Mouse (Mus musculus) embryonic facial prominence, embryonic 10.5 days (tissue): ENCODE results near the gene Psmc3ip. TPM values are rescaled to one million over a fixed set of nuclear protein-coding genes. Genes with fewer than 3 reads are reported as not detected.
"Not testable (repeated sequence)": the region's sequence is repeated elsewhere in the genome, so short reads cannot be mapped to it uniquely, and the experiment has no call there.

Experiments
- DNase-seq: peaks from one replicate; pipeline ENCODE4 v3.0.0-alpha.2; 2017; ENCODE audit warnings: low spot score
- H3K27ac ChIP-seq: fragments of 300-500 bp; sonication (generic); replicated peaks from 2 replicates; pipeline ENCODE4 v1.5.1; 2016; ENCODE audit warnings: mild to moderate bottlenecking
- H3K27me3 ChIP-seq: fragments of 300-500 bp; sonication (generic); replicated peaks from 2 replicates; pipeline ENCODE4 v1.6.1; 2016; ENCODE audit warnings: low read depth, mild to moderate bottlenecking; ENCODE audit not compliant: poor library complexity, severe bottlenecking
- H3K36me3 ChIP-seq: fragments of 300-500 bp; sonication (generic); replicated peaks from 2 replicates; pipeline ENCODE4 v1.6.1; 2016; ENCODE audit warnings: mild to moderate bottlenecking, moderate library complexity
- H3K4me1 ChIP-seq: fragments of 300-500 bp; sonication (generic); 2 replicates; pipeline ENCODE4 v1.6.1; 2016
- H3K4me3 ChIP-seq: fragments of 300-500 bp; sonication (generic); 2 replicates; pipeline ENCODE4 v1.5.1; 2016; ENCODE audit warnings: mild to moderate bottlenecking, moderate library complexity
- H3K9me3 ChIP-seq: fragments of 300-500 bp; sonication (generic); 2 replicates; pipeline ENCODE4 v1.6.1; 2016; ENCODE audit warnings: mild to moderate bottlenecking
- WGBS: fragments of 180-500 bp; shearing (Covaris S2); methylation state at CpG from one replicate; pipeline ENCODE4 v1.1.7; 2016; 5-methylcytosine and 5-hydroxymethylcytosine counted together
- polyA plus RNA-seq: library from polyadenylated mRNA; unstranded; fragments of >200 nt; fragmentation: Nextera tagmentation; extraction: Ambion mirVana; gene quantifications from 2 replicates; pipeline ENCODE4 v1.2.1, GENCODE M21; 2016

The Psmc3ip gene
- polyA plus RNA-seq, 1 experiment from 2014 or later, result 69.5 TPM

DNA sequence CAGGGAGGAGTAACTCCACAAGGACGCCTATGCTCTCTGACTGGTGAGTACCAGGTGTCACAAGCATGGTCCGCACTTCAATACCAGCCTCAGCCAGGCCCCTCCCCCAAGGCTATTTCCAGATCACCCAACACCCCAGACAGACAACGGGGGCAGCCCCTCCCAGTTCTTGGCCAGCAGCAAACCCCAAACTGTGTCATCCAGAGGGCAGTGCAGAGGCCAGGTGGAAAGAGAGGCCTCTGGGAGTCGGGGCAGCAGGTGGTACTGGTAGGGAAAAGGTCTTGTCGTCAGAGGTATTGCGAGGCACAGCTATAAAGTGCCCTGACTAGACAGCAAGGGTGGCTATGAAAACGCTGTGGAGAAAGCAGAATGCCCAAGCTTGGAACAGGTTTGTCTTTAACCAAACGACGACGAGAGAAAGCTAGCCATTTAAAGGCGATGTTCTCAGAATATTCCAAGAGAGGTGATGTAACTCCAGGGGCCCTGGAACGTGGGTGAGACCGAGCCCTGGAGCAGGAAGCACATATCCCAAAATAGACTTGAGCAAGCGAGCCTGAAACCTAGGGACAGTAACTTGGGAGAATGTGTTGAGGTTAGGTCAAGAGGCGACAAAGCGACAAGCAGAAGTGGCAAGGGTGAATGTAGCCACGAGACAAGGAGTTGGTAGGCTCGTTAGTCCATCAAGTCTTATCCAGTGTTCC is 35.0 kb upstream of the Psmc3ip start:
- Histone ChIP-seq H3K9me3 (peaks cover 11% of the 10 kb centered on the region; the same call in 1 of the 2 replicates), H3K36me3 (peaks cover 25% of the 10 kb centered on the region), H3K4me3 (no peak overlapping the region), H3K4me1 (peaks cover 6% of the 10 kb centered on the region), H3K27ac (no peak overlapping the region), H3K27me3 (0 out of 2 replicates have a peak, but pooled peaks cover 12% of the 10 kb centered on the region)
- DNase-seq, result no peak
- WGBS, result 55% methylated on average over 18 of the region's 18 CpGs

DNA sequence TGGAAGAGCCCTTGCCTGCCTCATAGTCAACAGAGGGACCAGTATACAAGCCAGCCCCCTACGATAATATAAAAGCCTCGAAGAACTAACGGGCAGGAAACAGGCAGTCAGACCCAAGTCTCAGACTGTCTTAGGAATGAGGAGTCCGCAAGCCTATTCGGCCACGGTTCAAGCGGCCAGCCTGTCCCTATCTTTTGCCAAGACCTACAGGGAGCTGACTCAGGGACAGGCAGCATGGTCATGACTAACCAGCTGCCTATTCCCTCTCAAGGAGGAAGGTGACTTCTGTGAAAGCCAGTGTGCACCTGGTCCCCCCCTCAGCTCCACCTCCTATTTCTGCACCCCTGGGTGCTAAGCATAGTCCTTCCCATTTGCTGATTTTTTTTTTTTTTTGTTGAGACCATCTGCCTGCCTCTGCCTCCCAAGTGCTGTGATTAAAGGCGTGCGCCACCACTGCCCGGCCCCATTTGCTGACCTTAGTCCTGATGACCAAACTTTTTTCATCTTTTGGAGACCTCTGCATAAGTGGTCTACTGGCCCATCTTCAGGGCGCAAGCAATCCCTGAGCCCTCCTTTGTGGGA is 33.9 kb upstream of the Psmc3ip start:
- 86% methylated on average over 11 of the region's 11 CpGs for WGBS

DNA sequence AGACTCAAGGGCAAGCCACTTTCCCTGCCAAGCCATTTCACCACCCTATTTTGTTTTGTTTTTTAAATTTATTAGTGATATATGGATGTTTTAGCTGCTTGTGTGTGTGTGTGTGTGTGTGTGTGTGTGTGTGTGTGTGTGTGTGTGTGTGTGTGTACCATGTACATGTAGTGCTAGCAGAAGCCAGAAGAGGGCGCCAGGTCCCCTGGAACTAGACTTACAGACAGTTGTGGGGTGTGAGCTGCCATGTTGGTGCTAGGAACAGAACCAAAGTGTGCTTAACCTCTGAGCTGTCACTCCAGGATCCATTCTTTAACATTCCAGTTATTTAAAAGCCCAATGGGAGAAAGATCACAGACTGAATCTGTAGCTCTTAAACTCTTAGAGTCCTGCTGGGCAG is 31.8 kb upstream of the Psmc3ip start:
- H3K4me3 ChIP-seq, result no peak overlapping the region
- peaks cover 55% of the 10 kb centered on the region for H3K36me3 ChIP-seq
- H3K27me3 ChIP-seq, result 0 out of 2 replicates have a peak, but pooled peaks cover 4% of the 10 kb centered on the region
- DNase-seq, result no peak
- 92% methylated on average over 1 of the region's 1 CpGs for WGBS
- peaks cover 11% of the 10 kb centered on the region; the same call in 1 of the 2 replicates for H3K9me3 ChIP-seq
- peaks cover 6% of the 10 kb centered on the region for H3K4me1 ChIP-seq
- no peak overlapping the region for H3K27ac ChIP-seq

More for the DNA sequence above, 33.9 kb upstream of the Psmc3ip start:
- Histone ChIP-seq H3K4me1 (peaks cover 6% of the 10 kb centered on the region), H3K27ac (no peak overlapping the region), H3K9me3 (peaks cover 11% of the 10 kb centered on the region; the same call in 1 of the 2 replicates), H3K36me3 (peaks cover 35% of the 10 kb centered on the region), H3K4me3 (no peak overlapping the region), H3K27me3 (0 out of 2 replicates have a peak, but pooled peaks cover 5% of the 10 kb centered on the region)
- no peak for DNase-seq

DNA sequence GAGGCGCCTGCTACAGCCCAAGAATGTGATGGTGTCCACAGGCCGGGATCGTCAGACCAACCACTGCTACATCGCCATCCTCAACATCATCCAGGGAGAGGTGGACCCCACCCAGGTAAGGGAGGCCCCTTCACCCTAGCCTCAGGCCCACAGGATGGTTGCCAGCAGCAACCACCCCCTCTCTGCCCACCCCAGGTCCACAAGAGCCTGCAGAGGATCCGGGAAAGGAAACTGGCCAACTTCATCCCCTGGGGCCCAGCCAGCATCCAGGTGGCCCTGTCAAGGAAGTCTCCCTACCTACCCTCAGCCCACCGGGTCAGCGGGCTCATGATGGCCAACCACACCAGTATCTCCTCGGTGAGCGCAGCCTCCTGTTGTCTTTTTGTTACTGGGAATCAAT is 29.8 kb upstream of the Psmc3ip start:
- not testable (repeated sequence) for H3K27ac ChIP-seq
- 96% methylated on average over 9 of the region's 9 CpGs for WGBS
- peaks cover 14% of the 10 kb centered on the region for H3K4me1 ChIP-seq

DNA sequence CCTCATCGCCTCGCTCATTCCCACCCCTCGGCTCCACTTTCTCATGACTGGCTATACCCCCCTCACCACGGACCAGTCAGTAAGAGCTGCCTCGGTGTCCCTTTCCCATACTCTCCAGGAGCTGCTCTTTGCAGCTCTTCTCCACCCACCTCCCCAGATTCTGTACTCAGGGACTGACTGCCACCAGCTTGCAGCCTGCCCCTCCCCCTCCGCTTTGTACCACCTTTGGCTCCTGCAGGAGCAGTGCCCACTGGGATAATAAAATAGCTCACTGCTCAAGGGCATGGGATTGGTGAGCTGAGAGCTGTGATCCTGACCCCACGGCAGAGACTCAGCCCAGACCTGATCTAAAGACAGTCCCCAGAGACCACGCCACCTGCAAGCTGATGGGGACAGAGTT is 29.3 kb upstream of the Psmc3ip start:
- not testable (repeated sequence) for H3K4me3 ChIP-seq, H3K9me3 ChIP-seq, H3K27me3 ChIP-seq, DNase-seq, H3K27ac ChIP-seq
- H3K4me1 ChIP-seq, result peaks cover 12% of the 10 kb centered on the region
- H3K36me3 ChIP-seq, result peaks cover 65% of the 10 kb centered on the region
- WGBS, result 95% methylated on average over 8 of the region's 8 CpGs

More for the DNA sequence above, 29.8 kb upstream of the Psmc3ip start:
- H3K4me3 ChIP-seq, DNase-seq, H3K27me3 ChIP-seq, H3K9me3 ChIP-seq: not testable (repeated sequence)
- H3K36me3 ChIP-seq, result peaks cover 65% of the 10 kb centered on the region

DNA sequence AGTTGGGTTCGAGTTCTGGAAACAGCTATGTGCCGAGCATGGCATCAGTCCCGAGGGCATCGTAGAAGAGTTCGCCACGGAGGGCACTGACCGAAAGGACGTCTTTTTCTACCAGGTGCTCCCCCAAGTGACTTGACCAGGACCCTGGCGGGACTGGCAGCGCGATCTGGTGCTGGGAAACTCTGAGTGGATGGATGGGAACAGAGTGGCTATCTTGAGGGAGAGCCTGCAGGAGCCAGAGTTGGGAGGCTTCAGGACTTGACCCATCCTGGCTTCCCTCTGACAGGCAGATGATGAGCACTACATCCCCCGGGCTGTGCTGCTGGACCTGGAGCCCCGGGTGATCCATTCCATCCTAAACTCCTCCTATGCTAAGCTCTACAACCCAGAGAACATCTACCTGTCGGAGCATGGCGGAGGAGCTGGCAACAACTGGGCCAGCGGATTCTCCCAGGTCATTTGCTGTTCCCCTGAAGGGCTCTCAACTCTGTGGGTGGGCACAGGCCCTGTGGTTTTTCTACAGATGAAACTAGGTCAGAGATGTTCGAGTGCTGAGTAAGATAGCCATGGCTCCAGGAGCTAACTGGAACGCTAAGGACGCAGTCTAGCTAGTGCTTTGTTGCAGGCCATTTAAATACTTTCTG is 25.4 kb upstream of the Psmc3ip start:
- peaks cover 30% of the 10 kb centered on the region for H3K4me1 ChIP-seq
- H3K27ac ChIP-seq, result peak overlapping the region; percentile 93
- DNase-seq, result peak; percentile 22
- H3K9me3 ChIP-seq, result no peaks in the 10 kb centered on the region
- H3K27me3 ChIP-seq, result no peaks in the 10 kb centered on the region
- peaks cover 61% of the 10 kb centered on the region for H3K36me3 ChIP-seq
- WGBS, result 26% methylated on average over 19 of the region's 19 CpGs
- H3K4me3 ChIP-seq, result peak overlapping the region; percentile 94

DNA sequence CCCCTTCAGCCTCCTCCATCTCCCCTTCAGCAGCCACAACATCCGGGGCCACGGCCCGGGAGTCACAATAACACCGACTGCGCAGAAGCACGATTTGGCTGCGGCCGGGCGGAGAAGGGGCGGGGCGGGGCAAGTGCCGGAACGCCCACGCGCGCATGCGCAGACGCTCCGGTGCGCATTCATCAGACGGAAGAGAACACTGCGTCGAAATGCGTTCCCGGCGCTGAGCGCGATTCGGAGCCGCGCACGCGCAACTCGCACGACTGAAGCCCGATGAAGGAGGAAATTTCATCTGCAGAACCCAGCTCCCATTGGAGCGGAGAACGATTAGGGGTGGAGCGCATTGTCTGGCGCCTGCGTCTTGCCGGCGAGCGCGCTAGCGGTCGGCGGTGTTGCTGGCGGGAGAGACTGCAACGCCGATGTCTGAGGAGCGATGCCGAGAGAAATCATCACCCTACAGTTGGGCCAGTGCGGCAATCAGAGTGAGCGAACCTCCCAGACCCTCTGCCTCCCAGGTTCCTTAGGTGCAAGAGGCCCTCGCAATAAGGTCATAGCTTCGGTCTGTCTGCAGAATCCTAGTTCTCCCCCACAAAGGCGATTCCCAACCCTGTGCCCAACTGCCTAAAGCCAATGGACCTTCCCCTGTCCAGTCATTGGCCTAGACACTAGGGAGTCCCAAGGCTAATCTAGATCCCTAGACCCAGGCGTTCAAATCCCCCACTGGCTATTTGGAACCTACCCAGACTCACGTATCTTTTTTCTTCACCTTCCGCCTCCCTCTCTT is 24.7 kb upstream of the Psmc3ip start, which contains the start of the genes Retreg3 and Tubg1:
Retreg3 (minus strand) TSS at position 133 of the 784 bp plus-strand sequence.
Tubg1 (plus strand) TSS at position 178 of the 784 bp plus-strand sequence.
- H3K4me3 ChIP-seq, result peak within 1 kb of the TSS; percentile 94
- H3K4me1 ChIP-seq, result peaks cover 34% of the 10 kb centered on the region
- H3K27me3 ChIP-seq, result no peaks in the 10 kb centered on the region
- H3K9me3 ChIP-seq, result no peaks in the 10 kb centered on the region
- H3K27ac ChIP-seq, result peak within 1 kb of the TSS; percentile 93
- H3K36me3 ChIP-seq, result peaks cover 57% of the 10 kb centered on the region
- peak; percentile 100 for DNase-seq
- WGBS, result under 1% methylated on average over 61 of the region's 61 CpGs

DNA sequence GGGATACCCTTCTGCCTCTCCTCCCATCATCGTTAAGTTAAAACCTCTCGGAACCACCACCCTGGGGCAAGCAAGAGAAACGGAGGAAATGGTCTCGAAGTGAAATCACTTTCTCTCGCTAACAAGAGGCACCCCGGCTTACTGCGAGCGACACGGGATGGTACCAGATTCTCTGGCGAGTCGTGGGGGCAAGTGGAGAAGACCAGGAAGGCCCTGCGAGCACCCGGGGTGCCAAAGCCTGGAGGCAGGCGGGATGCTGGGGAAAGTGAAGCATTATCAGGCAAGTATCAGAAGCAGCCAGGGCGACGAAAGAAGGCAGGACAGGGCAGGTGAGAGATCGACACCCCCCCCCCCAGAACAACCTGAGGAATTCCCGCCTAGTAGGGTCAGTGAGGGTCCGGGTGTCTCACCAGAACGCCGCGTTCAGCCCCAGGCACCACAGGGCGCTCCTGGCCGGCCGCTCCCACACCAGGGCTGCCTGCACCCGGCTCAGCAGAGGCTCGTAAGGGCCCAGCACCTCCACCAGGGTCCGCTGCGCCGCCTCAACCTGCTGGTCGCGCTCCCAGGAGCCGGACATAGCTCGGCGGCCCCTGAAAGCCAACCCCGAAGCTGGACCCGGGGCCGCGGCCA is 24.0 kb upstream of the Psmc3ip start:
- peak overlapping the region; percentile 93 for H3K27ac ChIP-seq
- WGBS, result 1% methylated on average over 39 of the region's 39 CpGs
- H3K9me3 ChIP-seq, result no peaks in the 10 kb centered on the region
- peaks cover 50% of the 10 kb centered on the region for H3K36me3 ChIP-seq
- H3K4me1 ChIP-seq, result peaks cover 34% of the 10 kb centered on the region
- H3K4me3 ChIP-seq, result peak overlapping the region; percentile 94
- no peak for DNase-seq
- no peaks in the 10 kb centered on the region for H3K27me3 ChIP-seq

DNA sequence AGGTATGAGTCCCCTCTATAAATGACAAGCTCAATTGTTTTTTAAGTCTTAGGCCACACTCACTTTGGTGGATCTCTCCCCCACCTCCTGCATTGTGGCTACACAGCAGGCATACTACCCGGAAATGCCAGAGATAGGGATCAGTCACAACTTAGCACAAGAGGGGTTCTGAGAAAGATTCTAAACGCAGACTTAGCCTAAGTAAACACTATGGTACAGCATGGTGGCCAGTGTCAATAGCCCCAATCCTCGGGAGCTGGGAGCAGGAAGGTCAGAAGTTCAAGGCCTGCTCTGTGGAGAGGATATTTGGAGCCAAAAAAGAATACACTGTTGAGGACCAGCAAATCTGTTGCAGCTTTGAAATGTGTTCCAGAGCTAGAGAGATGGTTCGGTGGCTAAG is 22.9 kb upstream of the Psmc3ip start:
- Histone ChIP-seq H3K27me3 (no peaks in the 10 kb centered on the region), H3K36me3 (peaks cover 51% of the 10 kb centered on the region), H3K27ac (no peak overlapping the region), H3K4me3 (peak overlapping the region; percentile 94), H3K4me1 (peaks cover 34% of the 10 kb centered on the region), H3K9me3 (no peaks in the 10 kb centered on the region)
- no peak for DNase-seq
- 47% methylated on average over 4 of the region's 4 CpGs for WGBS

DNA sequence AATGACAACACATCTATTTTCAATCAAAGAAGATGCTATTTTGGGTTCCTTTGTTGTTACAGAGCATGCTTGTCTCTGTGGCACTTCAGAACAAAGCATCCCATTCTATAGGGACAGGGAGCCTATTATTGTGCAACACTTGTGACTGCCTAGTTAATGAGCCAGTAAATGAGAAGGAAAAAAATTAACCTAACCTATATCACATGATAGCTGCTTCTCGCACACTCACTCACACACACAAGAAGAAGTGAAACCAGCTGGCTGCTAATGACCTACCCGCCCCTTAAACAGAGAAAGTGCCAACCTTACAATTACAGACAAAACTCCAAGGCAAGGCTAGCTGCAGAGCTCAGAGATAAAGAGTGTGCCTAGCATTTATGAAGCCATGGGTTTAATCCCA is 20.3 kb upstream of the Psmc3ip start:
- Histone ChIP-seq H3K27me3 (no peaks in the 10 kb centered on the region), H3K27ac (no peak overlapping the region), H3K9me3 (no peaks in the 10 kb centered on the region), H3K4me1 (peaks cover 24% of the 10 kb centered on the region), H3K4me3 (no peak overlapping the region), H3K36me3 (peaks cover 41% of the 10 kb centered on the region)
- 69% methylated on average over 2 of the region's 2 CpGs for WGBS
- DNase-seq, result no peak

DNA sequence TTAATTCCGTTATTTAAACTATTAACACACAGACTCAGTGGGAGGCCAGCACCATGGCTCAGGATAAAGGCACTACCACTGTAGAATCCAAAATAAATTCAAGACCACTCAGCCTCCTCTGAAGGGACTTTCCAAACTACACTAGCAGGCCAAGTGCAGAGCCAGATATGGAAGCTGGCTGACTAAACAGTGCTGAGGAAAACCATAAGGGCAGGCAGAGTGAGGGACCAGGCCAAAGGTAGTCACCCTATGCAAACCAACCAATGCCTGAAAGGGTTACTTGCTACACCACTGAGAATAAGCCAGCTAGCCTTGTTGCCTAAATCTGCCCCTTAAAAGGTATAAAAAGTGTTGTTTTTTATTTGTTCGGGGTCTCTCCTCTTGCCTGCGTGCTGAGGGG is 16.9 kb upstream of the Psmc3ip start:
- H3K36me3 ChIP-seq, result peaks cover 39% of the 10 kb centered on the region
- 93% methylated on average over 3 of the region's 3 CpGs for WGBS
- no peak overlapping the region for H3K27ac ChIP-seq
- no peak overlapping the region for H3K4me3 ChIP-seq
- DNase-seq, result no peak
- peaks cover 8% of the 10 kb centered on the region for H3K4me1 ChIP-seq
- no peaks in the 10 kb centered on the region for H3K27me3 ChIP-seq
- no peaks in the 10 kb centered on the region for H3K9me3 ChIP-seq

DNA sequence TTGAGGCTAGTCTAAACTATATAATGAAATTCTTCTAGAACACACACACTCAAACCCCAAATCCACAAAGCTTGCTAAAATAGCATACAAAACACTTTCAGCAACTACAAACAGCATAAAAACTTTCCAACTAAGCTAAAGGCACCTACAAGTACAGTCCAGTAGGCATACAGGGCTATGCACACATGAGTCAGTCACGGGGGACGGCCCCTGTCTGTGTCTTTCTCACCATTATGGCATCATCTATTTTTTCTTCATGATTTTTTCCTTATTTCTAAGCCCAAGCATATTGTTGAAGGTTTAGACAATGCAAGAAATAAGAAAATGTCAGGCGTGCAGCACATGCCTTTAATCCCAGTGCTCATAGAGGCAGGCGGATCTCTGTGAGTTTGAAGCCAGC is 15.9 kb upstream of the Psmc3ip start:
- peaks cover 33% of the 10 kb centered on the region for H3K36me3 ChIP-seq
- WGBS, result 86% methylated on average over 4 of the region's 4 CpGs
- no peak overlapping the region for H3K27ac ChIP-seq
- H3K27me3 ChIP-seq, result no peaks in the 10 kb centered on the region
- H3K9me3 ChIP-seq, result no peaks in the 10 kb centered on the region
- H3K4me3 ChIP-seq, result no peak overlapping the region
- DNase-seq, result no peak
- H3K4me1 ChIP-seq, result peaks cover 8% of the 10 kb centered on the region
